Mouse (Mus musculus) heart, embryonic 14.5 days (tissue): ENCODE data around the gene Josd1. TPM values are rescaled to one million over a fixed set of nuclear protein-coding genes. Genes with fewer than 3 reads are reported as not detected.
"Not testable (repeated sequence)": the region's sequence is repeated elsewhere in the genome, so short reads cannot be mapped to it uniquely, and the experiment has no call there.

Source experiments
- ATAC-seq: fragments of 200-750 bp; cut with Nextera tagmentation; 2 replicates; pipeline ENCODE4 v1.8.0; 2017; ENCODE audit warnings: low read depth, moderate TSS enrichment; ENCODE audit not compliant: insufficient number of reproducible peaks, insufficient read depth, low FRiP score
- H3K27ac ChIP-seq, 2 experiments: fragments of 200-500 bp in 1 of 2; fragments of 300-500 bp in 1 of 2; sonication (generic) in 1 of 2; replicated peaks in 1 of 2; 2 replicates each; pipeline ENCODE4 v1.5.1; 2012 to 2014; ENCODE audit warnings: low read depth in 2 of 2, low read length in 2 of 2, control low read depth in 1 of 2, mild to moderate bottlenecking in 1 of 2, mixed read lengths in 1 of 2; ENCODE audit not compliant: control insufficient read depth in 1 of 2, insufficient read depth in 1 of 2
- H3K27me3 ChIP-seq: fragments of 300-500 bp; sonication (generic); 2 replicates; pipeline ENCODE4 v1.6.1; 2014; ENCODE audit warnings: mild to moderate bottlenecking, low read length, control low read depth; ENCODE audit not compliant: control insufficient read depth, insufficient read depth
- H3K36me3 ChIP-seq: fragments of 300-500 bp; sonication (generic); 2 replicates; pipeline ENCODE4 v1.6.1; 2014; ENCODE audit warnings: mild to moderate bottlenecking, control low read depth, low read length, mixed read lengths; ENCODE audit not compliant: control insufficient read depth, insufficient read depth
- H3K4me1 ChIP-seq, 2 experiments: fragments of 200-500 bp in 1 of 2; fragments of 300-500 bp in 1 of 2; sonication (generic) in 1 of 2; 2 replicates each; pipeline ENCODE4 v1.6.1; 2012 to 2014; ENCODE audit warnings: low read length in 2 of 2, control low read depth in 1 of 2, mixed read lengths in 1 of 2; ENCODE audit not compliant: control insufficient read depth in 2 of 2, insufficient read depth in 2 of 2
- H3K4me2 ChIP-seq: fragments of 300-500 bp; sonication (generic); 2 replicates; pipeline ENCODE4 v1.6.1; 2014; ENCODE audit warnings: mild to moderate bottlenecking, low read length
- H3K4me3 ChIP-seq, 2 experiments: fragments of 200-500 bp in 1 of 2; fragments of 300-500 bp in 1 of 2; sonication (generic) in 1 of 2; 2 replicates each; pipeline ENCODE4 v1.5.1; 2012 to 2014; ENCODE audit warnings: low read length in 2 of 2, mild to moderate bottlenecking in 2 of 2, control low read depth in 1 of 2, low read depth in 1 of 2, moderate library complexity in 1 of 2; ENCODE audit not compliant: control insufficient read depth in 1 of 2, insufficient read depth in 1 of 2
- H3K9ac ChIP-seq: fragments of 300-500 bp; sonication (generic); 2 replicates; pipeline ENCODE4 v1.6.1; 2014; ENCODE audit warnings: mild to moderate bottlenecking, low read length
- H3K9me3 ChIP-seq: fragments of 300-500 bp; sonication (generic); 2 replicates; pipeline ENCODE4 v1.6.1; 2016; ENCODE audit warnings: low read length, control low read depth; ENCODE audit not compliant: control insufficient read depth
- WGBS: fragments of 180-500 bp; shearing (Covaris S2); extraction: QIAGEN DNeasy Blood & Tissue Kit; methylation state at CpG from one replicate; pipeline ENCODE4 v1.1.7; 2014; 5-methylcytosine and 5-hydroxymethylcytosine counted together
- polyA plus RNA-seq: library from polyadenylated mRNA; unstranded; fragments of >200 nt; fragmentation: Nextera tagmentation; extraction: Ambion mirVana; gene quantifications from 2 replicates; pipeline ENCODE4 v1.2.1, GENCODE M21; 2014

Gene Josd1
- polyA plus RNA-seq, 1 experiment from 2014 or later = 17.5 TPM

GRCm38 (mm10) chr15:79671828-79672348 lies 15.8 kb downstream of the Josd1 start:
- Histone ChIP-seq H3K4me2 (peak overlapping the region; percentile 62), H3K4me3 (peak overlapping the region in 1 of 2 experiments; percentile 81; a peak in 1 of 4 replicates), H3K36me3 (peaks cover 56% of the 10 kb centered on the region), H3K4me1 (peaks cover 5 to 15% of the 10 kb centered on the region in 2 experiments; a peak in 3 of 4 replicates)
- ATAC-seq, H3K27ac ChIP-seq, H3K9ac ChIP-seq, H3K9me3 ChIP-seq, H3K27me3 ChIP-seq: not testable (repeated sequence)
- WGBS = 71% methylated on average over 11 of the region's 11 CpGs

- Histone ChIP-seq H3K27me3 (no peaks in the 10 kb centered on the region), H3K36me3 (peaks cover 54% of the 10 kb centered on the region), H3K4me1 (peaks cover 12 to 23% of the 10 kb centered on the region in 2 experiments), H3K4me2 (peak overlapping the region; percentile 62), H3K27ac (no peak overlapping the region; a peak in 1 of 4 replicates), H3K9me3 (no peaks in the 10 kb centered on the region), H3K4me3 (peak overlapping the region; percentile 81 to 83), H3K9ac (peak overlapping the region; percentile 90)
- under 1% methylated on average over 33 of the region's 37 CpGs for WGBS
- ATAC-seq = peak; percentile 19; the same call in 1 of the 2 replicates
Measured at GRCm38 (mm10) chr15:79670972-79671299, 16.8 kb downstream of the Josd1 start.

DNA sequence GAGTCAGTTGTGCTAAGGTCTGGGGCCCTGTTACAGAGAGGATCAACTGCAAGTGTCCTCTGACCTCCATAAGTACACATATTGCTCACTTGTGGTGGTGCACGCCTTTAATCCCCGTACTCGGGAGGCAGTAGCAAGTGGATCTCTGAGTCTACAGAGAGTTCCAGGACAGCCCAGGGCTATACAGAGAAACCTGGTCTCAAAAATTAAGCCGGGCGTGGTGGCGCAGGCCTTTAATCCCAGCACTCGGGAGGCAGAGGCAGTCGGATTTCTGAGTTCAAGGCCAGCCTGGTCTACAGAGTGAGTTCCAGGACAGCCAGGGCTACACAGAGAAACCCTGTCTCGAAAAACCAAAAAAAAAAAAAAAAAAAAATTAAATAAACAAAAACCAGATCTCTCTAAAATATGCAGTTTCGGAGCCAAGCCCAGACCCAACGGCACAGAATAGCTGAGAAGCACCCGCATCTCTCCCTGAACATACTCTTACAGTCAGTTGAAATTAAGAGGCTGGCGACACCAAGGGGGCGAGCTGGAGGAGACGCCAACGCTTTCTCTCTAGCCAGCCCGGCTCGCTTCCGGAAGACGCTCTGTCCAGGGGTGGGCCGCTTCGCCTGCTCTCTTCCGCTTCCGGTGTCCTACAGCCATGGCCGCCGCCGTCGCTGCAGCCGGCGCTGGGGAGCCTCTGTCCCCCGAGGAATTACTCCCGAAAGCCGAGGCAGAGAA lies 17.3 kb downstream of the Josd1 start, which contains the start of gene Tomm22:
Gene Tomm22 (plus strand): TSS at position 613 of the 723 bp plus-strand sequence.
- ATAC-seq = peak; percentile 91
- WGBS = 17% methylated on average over 33 of the region's 33 CpGs
- Histone ChIP-seq H3K4me1 (peaks cover 15 to 26% of the 10 kb centered on the region in 2 experiments), H3K4me2 (peak within 1 kb of the TSS; percentile 62), H3K9me3 (no peaks in the 10 kb centered on the region), H3K4me3 (peak within 1 kb of the TSS; percentile 81 to 83), H3K36me3 (peaks cover 55% of the 10 kb centered on the region), H3K27ac (no peak within 1 kb of the TSS; a peak in 1 of 4 replicates), H3K9ac (peak within 1 kb of the TSS; percentile 90), H3K27me3 (no peaks in the 10 kb centered on the region)

DNA sequence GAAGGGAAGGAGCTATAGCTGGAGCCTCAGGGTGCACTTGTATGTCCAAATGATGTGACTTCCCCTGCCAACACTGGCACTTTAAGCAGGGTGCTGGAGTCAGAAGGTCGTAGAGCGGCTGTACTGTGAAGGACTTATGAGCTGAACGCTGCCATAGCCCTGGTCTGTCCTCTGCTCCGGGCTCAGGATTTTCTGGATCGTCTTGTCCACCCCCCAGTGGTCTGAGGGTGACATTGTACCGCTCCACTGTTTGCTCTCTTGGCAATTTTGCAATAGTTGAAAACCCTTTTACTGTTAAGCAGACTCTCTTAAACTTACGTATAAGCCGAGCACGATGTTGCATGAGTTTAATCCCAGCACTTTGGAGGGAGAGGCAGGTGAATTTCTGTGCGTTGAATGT lies 18.5 kb downstream of the Josd1 start:
- 58% methylated on average over 10 of the region's 10 CpGs for WGBS
- Histone ChIP-seq H3K9ac (no peak overlapping the region), H3K4me2 (no peak overlapping the region), H3K36me3 (peaks cover 43% of the 10 kb centered on the region), H3K4me3 (no peak overlapping the region), H3K4me1 (peaks cover 15 to 26% of the 10 kb centered on the region in 2 experiments), H3K27me3 (no peaks in the 10 kb centered on the region), H3K27ac (0 out of 4 replicates have a peak overlapping the region, but pooled peaks of 1 of the 2 experiments have one; percentile 11), H3K9me3 (no peaks in the 10 kb centered on the region)
- ATAC-seq = no peak

- WGBS = 90% methylated on average over 8 of the region's 8 CpGs
- peaks cover 17 to 25% of the 10 kb centered on the region in 2 experiments for H3K4me1 ChIP-seq
- ATAC-seq = no peak
- H3K27ac ChIP-seq = no peak overlapping the region
- H3K4me2 ChIP-seq = no peak overlapping the region
- H3K4me3 ChIP-seq = no peak overlapping the region
- H3K36me3 ChIP-seq = peaks cover 36% of the 10 kb centered on the region
- H3K9me3 ChIP-seq = 0 out of 2 replicates have a peak, but pooled peaks cover 3% of the 10 kb centered on the region
- no peak overlapping the region for H3K9ac ChIP-seq
- no peaks in the 10 kb centered on the region for H3K27me3 ChIP-seq
Measured at GRCm38 (mm10) chr15:79664666-79665065, 23.1 kb downstream of the Josd1 start.

GRCm38 (mm10) chr15:79661852-79662251 lies 25.9 kb downstream of the Josd1 start:
- H3K4me2 ChIP-seq = no peak overlapping the region
- 76% methylated on average over 4 of the region's 4 CpGs for WGBS
- H3K9ac ChIP-seq = no peak overlapping the region
- H3K4me1 ChIP-seq = peaks cover 15 to 20% of the 10 kb centered on the region in 2 experiments
- 0 out of 2 replicates have a peak, but pooled peaks cover 3% of the 10 kb centered on the region for H3K9me3 ChIP-seq
- H3K4me3 ChIP-seq = no peak overlapping the region
- H3K27me3 ChIP-seq = no peaks in the 10 kb centered on the region
- H3K27ac ChIP-seq = no peak overlapping the region
- ATAC-seq = no peak
- H3K36me3 ChIP-seq = peaks cover 31% of the 10 kb centered on the region

GRCm38 (mm10) chr15:79658531-79659375 lies 29.0 kb downstream of the Josd1 start, which contains the start of the genes Fam227a and Cby1:
TSS of gene Fam227a (minus strand) at chr15:79658956.
TSS of gene Cby1 (plus strand) at chr15:79659199.
- Histone ChIP-seq H3K9ac (peak within 1 kb of the TSS; percentile 86), H3K36me3 (peaks cover 19% of the 10 kb centered on the region; the same call in 1 of the 2 replicates), H3K4me1 (peaks cover 5 to 10% of the 10 kb centered on the region in 2 experiments), H3K9me3 (0 out of 2 replicates have a peak, but pooled peaks cover 3% of the 10 kb centered on the region), H3K27me3 (no peaks in the 10 kb centered on the region), H3K4me2 (peak within 1 kb of the TSS; percentile 98), H3K4me3 (peak within 1 kb of the TSS; percentile 71 to 82), H3K27ac (peak within 1 kb of the TSS; percentile 87 to 97)
- WGBS = under 1% methylated on average over 55 of the region's 55 CpGs
- peak; percentile 68 for ATAC-seq
